Mouse (Mus musculus): ENCODE data around the gene Sh3kbp1. TPM values are rescaled to one million over a fixed set of nuclear protein-coding genes. Genes with fewer than 3 reads are reported as not detected.

Sh3kbp1 gene
- polyA plus RNA-seq, 1 experiment from 2014 or later = 196 TPM

DNA sequence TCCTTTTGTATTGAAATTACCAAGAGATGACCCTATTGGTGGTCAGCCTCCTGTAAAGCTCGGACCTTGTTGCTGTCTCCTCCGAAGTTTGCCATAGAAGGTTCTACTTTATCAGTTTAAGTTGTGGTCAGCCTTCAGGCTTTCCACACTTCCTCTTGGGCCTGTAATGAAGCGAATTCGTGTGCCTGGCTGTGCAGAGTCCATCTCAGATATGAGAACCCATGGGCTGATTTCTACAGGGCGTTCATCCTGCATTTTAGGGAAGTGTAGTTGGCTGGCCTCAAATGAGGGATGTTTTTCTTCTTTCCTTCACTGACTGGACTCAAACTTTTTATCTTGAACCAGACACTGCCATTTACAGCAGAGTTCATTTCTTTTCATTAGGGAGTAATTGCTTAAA, 20.5 kb downstream of the Sh3kbp1 start:
- peaks cover 85% of the 10 kb centered on the region for H3K79me2 ChIP-seq (ENCODE audit: inconsistent target)
- 24% methylated on average over 5 of the region's 5 CpGs for WGBS (ENCODE audit: missing documents)
- peak overlapping the region; percentile 44 for H3K27ac ChIP-seq
- no peak overlapping the region for H3K4me3 ChIP-seq (ENCODE audit: inconsistent target)
- H3K36me3 ChIP-seq (ENCODE audit: inconsistent target) = no peaks in the 10 kb centered on the region

DNA sequence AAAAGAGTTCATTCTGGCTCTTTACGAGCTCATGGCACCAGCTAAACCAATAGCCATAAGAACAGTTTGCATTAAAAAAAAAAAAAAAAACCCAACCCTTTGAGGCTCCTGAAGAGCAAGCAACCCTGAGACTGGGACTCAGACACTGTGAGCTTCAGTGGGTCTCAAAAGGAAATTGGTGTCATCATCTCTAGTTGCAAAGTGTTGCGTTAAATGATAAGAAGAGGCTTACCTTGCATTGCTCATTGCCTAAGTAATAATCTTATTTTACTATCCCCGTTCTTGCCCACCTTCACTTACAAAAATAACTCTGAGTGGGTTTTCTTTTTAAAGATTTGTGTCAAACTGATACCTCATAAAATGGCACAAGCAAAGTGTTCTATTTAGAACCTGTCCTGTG, 21.5 kb downstream of the Sh3kbp1 start:
- Histone ChIP-seq H3K36me3 (ENCODE audit: inconsistent target) (no peaks in the 10 kb centered on the region), H3K27ac (peak overlapping the region; percentile 44), H3K79me2 (ENCODE audit: inconsistent target) (peaks cover 85% of the 10 kb centered on the region), H3K4me3 (ENCODE audit: inconsistent target) (no peak overlapping the region)
- WGBS (ENCODE audit: missing documents) = 77% methylated on average over 3 of the region's 3 CpGs

DNA sequence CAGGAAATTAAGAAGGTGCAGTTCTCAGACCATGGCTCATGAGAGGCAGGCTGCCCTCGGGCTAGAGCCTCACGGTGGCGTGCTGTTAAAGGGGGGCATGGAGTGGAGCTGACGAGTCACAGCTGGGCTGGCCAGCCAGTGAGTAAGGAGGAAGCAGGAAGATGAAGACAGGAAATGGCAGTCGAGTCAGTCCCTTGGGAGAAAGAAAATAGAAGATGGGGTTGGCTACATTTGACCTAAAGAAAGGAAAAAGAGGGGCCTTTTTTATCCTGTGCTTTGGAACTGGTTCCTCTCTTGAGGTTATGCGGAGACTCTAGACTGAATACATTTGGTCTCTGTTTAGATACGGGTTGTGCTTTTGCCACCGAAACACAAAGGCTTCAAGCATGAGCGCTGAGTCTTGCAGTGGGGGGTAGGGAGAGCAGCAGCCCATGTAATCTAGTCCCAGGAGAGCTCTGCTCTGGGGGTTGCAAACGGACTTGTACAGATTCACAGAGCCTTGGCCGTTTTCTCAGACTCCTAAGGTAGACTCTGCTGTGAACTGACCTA, 23.1 kb downstream of the Sh3kbp1 start:
- peaks cover 86% of the 10 kb centered on the region for H3K79me2 ChIP-seq (ENCODE audit: inconsistent target)
- H3K36me3 ChIP-seq (ENCODE audit: inconsistent target) = no peaks in the 10 kb centered on the region
- no peak overlapping the region for H3K4me3 ChIP-seq (ENCODE audit: inconsistent target)
- peak overlapping the region; percentile 35 for H3K27ac ChIP-seq
- 67% methylated on average over 11 of the region's 11 CpGs for WGBS (ENCODE audit: missing documents)

DNA sequence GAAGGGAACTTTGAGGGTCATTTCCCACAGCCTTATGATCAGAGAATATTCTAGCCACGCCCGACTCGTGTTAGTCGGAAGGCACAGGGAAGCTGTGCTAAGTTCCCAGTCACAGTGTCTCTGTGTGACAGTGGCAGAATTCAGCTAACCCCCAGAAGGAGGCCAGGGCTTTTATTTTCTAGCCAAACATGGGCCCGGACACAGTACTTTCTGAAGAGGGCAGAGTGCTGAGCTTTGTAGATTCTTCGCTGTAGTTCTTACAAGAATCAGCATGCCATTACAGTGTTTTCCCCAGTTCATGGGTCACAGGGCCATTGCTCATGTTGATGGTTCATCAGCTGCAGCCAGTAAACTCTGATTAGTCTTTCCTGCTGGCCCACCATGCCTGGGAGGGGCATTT, 23.7 kb downstream of the Sh3kbp1 start:
- peak overlapping the region; percentile 35 for H3K27ac ChIP-seq

DNA sequence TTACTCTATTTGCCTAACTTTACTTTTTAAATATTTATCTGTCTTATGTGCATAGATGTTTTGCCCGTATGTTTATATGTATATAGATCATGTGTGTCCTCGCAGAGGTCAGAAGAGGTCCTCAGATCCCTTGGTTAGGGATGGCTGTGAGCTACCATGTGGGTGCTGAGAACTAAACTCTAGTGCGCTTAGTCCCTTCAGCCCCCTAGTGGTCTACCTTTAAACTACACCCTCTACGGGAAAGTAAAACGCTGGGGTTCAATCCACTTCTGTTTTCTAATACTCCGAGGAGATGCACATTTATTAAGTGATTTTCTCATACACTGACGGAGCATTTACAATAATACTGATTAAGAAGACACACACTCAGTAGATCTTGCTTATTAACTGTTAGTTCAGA, 44.3 kb downstream of the Sh3kbp1 start:
- Histone ChIP-seq H3K27ac (no peak overlapping the region), H3K79me2 (ENCODE audit: inconsistent target) (peaks cover 68% of the 10 kb centered on the region), H3K4me3 (ENCODE audit: inconsistent target) (no peak overlapping the region), H3K36me3 (ENCODE audit: inconsistent target) (no peaks in the 10 kb centered on the region)
- 90% methylated on average over 6 of the region's 7 CpGs for WGBS (ENCODE audit: missing documents)

More for the DNA sequence above, 23.7 kb downstream of the Sh3kbp1 start:
- H3K79me2 ChIP-seq (ENCODE audit: inconsistent target) = peaks cover 90% of the 10 kb centered on the region
- H3K4me3 ChIP-seq (ENCODE audit: inconsistent target) = no peak overlapping the region
- H3K36me3 ChIP-seq (ENCODE audit: inconsistent target) = no peaks in the 10 kb centered on the region
- 80% methylated on average over 5 of the region's 6 CpGs for WGBS (ENCODE audit: missing documents)

DNA sequence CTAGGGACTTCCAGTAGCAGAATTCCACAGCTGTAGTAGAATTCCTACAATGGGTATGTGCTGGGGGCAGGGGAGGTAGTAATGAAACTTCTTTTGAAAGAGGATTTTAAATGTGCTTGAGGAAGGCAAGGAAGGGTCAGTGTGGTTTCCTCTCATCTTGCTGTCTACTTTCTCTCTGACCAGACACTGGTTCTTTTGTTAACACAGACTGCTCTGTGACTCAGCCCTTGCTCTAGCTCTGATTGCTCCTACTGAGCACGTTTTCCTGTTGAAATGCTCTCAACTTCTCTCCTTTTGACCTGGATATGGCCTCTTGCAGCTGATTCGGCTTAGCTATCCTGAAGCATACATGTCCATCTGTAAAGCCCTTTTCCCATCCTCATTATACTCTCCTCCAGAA, 45.4 kb downstream of the Sh3kbp1 start:
- whole genome bisulfite sequencing (ENCODE audit: missing documents) = 30% methylated on average over 2 of the region's 2 CpGs
- Histone ChIP-seq H3K4me3 (ENCODE audit: inconsistent target) (no peak overlapping the region), H3K27ac (no peak overlapping the region), H3K36me3 (ENCODE audit: inconsistent target) (no peaks in the 10 kb centered on the region), H3K79me2 (ENCODE audit: inconsistent target) (peaks cover 79% of the 10 kb centered on the region)

DNA sequence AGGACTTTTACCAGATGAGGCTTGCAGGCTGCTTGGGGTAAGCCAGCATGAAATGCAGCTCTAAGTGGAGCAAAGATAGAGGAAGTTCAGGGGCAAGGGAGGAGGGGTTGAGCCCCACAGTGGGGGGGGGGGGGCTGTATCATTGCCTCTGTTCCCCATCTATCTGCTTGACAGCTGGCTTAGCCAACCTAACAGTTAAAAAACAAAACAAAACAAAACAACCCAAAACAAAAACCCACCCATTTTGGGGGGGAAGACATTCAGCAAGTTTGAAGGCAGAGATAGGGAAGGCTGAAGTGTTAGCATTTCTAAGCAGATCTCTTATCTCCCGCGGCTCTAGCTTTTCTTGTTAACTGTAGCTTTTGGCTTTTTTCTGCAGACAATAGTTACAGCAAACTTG, 49.2 kb downstream of the Sh3kbp1 start:
- H3K27ac ChIP-seq = no peak overlapping the region
- H3K79me2 ChIP-seq (ENCODE audit: inconsistent target) = peaks cover 95% of the 10 kb centered on the region
- WGBS (ENCODE audit: missing documents) = 29% methylated on average over 2 of the region's 2 CpGs
- H3K4me3 ChIP-seq (ENCODE audit: inconsistent target) = no peak overlapping the region
- no peaks in the 10 kb centered on the region for H3K36me3 ChIP-seq (ENCODE audit: inconsistent target)

DNA sequence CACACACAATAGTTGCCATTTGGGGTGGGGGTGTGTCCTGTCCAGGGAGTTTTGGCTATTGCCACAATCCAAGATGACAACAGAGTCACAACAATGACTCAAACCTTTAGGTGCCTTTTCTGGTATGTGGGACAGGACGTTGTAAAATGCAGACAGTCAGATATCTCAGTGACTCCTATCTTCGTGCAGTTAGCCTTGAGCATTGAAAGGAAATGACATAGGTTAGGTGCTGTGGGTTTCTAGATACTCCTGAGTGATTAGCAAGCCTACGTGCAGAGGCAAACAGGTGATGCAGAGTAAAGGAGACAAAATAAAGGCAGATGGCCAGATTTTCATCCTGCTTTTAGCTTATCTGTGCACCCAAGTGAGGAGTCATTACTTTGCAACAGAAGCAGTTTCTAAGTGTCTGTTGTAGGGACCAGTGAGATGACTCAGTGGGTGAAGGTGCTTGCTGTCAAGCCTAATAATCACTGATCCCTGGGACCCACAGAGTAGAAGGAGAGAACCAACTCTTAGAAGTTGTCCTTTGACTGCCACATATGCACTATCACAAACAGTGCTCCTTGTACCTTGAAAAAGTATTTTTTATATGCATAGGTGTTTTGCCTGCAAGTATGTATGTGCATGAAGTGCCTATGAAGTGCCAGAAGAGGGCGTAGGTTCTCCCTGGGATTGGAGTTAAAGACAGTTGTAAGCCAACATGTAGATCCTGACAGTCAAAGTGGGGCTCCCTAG, 50.7 kb downstream of the Sh3kbp1 start:
- Histone ChIP-seq H3K27ac (no peak overlapping the region), H3K79me2 (ENCODE audit: inconsistent target) (peaks cover 95% of the 10 kb centered on the region), H3K36me3 (ENCODE audit: inconsistent target) (no peaks in the 10 kb centered on the region), H3K4me3 (ENCODE audit: inconsistent target) (no peak overlapping the region)
- 58% methylated on average over 3 of the region's 4 CpGs for WGBS (ENCODE audit: missing documents)

DNA sequence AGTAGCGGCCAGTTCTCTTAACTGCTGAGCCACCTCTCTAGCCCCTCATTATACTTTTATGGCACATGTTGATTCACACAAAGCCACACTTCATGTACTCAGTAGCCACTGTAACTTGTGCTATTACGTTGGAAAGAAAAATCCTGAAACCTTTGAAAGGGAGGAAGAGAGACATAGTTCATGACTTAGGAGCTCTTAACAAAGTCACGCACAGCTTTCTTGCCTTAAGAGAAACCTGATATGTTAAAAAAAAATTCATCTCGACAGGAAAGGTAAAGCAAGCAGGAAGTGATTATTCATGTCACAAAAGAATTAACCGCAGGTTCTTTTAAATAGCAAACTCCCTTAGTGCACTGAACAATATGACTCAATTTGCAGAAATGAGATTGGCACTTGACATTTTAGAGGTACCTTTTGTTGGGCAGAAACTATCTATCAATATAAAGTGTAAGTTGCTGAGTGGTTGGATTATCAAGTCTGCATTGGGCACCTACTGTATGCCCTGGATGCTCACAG, 51.3 kb downstream of the Sh3kbp1 start:
- H3K4me3 ChIP-seq (ENCODE audit: inconsistent target) = no peak overlapping the region
- H3K79me2 ChIP-seq (ENCODE audit: inconsistent target) = peaks cover 92% of the 10 kb centered on the region
- 47% methylated on average over 4 of the region's 5 CpGs for WGBS (ENCODE audit: missing documents)
- no peak overlapping the region for H3K27ac ChIP-seq
- H3K36me3 ChIP-seq (ENCODE audit: inconsistent target) = no peaks in the 10 kb centered on the region

DNA sequence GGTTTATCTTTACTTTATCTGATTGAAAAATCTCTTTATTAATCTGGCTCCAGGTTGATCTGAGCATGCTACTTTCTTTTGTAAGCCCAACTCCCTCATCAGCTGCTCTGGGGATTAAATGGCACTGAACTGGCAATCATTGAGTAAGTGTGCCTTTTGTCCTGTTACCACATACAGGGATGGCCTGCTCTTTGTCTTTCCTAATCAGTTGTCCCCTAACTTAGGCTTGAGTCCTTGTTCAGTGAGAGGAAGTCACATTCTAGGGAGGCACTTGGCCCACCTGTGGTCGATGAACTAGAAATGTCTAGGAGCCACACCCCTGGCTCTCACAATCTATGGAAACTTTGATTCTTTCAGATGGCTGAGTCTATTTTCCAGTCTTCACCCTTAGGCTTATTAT, 58.4 kb downstream of the Sh3kbp1 start:
- WGBS (ENCODE audit: missing documents) = 50% methylated on average over 1 of the region's 1 CpGs
- no peak overlapping the region for H3K27ac ChIP-seq
- H3K4me3 ChIP-seq (ENCODE audit: inconsistent target) = no peak overlapping the region
- H3K79me2 ChIP-seq (ENCODE audit: inconsistent target) = peaks cover 56% of the 10 kb centered on the region
- H3K36me3 ChIP-seq (ENCODE audit: inconsistent target) = no peaks in the 10 kb centered on the region

DNA sequence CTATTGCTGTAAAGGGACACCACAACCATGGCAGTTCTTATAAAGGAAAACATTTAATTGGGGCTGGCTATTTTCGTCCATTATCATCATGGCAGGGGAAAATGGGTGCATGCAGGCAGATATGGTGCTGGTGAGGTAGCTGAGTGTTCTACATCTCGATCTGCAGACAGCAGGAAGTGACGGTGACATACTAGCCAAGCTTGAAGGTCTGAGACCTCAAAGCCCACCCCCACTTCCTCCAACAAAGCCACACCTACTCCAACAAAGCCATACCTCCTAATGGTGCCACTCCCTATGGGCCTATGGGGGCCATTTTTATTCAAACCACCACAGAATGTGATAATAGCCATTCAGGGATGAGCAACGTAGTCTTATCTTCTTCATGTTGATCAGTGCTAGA, 59.8 kb downstream of the Sh3kbp1 start:
- Histone ChIP-seq H3K36me3 (ENCODE audit: inconsistent target) (no peaks in the 10 kb centered on the region), H3K79me2 (ENCODE audit: inconsistent target) (peaks cover 50% of the 10 kb centered on the region; the same call in 1 of the 2 replicates), H3K27ac (no peak overlapping the region), H3K4me3 (ENCODE audit: inconsistent target) (no peak overlapping the region)
- 54% methylated on average over 4 of the region's 4 CpGs for WGBS (ENCODE audit: missing documents)

DNA sequence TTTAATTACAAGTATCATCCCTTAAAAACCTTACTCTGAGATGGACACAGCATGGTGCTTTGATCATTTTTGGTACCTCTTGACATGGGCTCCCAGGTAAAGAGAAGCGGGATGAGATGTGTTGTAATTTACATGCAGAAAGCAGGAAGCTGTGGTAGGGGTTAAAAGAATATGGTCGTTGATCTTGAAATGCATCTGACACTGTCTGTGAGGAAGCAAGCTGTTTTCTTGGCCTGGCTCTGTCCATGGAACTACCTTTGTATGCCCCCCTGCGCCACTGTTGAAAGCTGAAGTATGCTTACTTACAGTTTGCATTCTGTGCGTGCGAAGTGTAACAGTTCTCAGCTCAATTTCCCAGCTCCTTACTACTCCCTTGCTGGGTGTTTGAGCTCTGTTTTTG, 61.6 kb downstream of the Sh3kbp1 start:
- 74% methylated on average over 5 of the region's 5 CpGs for WGBS (ENCODE audit: missing documents)
- Histone ChIP-seq H3K27ac (no peak overlapping the region), H3K4me3 (ENCODE audit: inconsistent target) (no peak overlapping the region), H3K79me2 (ENCODE audit: inconsistent target) (peaks cover 48% of the 10 kb centered on the region; the same call in 1 of the 2 replicates), H3K36me3 (ENCODE audit: inconsistent target) (no peaks in the 10 kb centered on the region)

DNA sequence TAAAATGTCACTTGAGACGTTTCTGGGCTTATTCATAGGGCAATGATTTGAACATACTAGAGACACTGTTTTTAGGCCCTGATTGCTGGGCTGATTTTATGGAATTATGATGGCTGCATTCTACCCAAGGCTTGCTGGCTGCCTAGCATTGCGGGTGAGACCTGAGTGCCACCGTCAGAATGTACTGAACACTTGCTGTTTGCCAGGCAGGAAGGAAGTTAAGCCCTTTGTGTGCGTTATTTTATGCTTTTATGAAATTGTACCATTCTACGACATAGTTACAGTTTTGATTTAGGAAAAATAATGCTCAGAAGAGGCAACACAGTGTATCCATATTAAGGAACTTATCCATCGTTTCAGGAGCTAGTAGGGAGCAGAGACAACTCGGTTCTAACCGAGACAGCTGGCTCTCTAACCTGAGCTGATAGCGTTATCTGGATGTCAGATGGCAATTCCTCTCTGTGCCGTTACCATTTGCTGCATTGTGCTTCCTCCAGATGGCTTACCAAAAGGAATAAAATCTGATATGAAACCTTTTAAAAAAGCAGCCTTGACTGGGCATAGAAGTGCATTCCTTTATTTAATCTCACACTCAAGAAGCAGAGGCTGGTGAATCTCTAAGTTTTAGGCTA, 62.8 kb downstream of the Sh3kbp1 start:
- Histone ChIP-seq H3K36me3 (ENCODE audit: inconsistent target) (no peaks in the 10 kb centered on the region), H3K79me2 (ENCODE audit: inconsistent target) (peaks cover 52% of the 10 kb centered on the region; the same call in 1 of the 2 replicates), H3K27ac (no peak overlapping the region), H3K4me3 (ENCODE audit: inconsistent target) (no peak overlapping the region)
- 53% methylated on average over 9 of the region's 10 CpGs for WGBS (ENCODE audit: missing documents)

DNA sequence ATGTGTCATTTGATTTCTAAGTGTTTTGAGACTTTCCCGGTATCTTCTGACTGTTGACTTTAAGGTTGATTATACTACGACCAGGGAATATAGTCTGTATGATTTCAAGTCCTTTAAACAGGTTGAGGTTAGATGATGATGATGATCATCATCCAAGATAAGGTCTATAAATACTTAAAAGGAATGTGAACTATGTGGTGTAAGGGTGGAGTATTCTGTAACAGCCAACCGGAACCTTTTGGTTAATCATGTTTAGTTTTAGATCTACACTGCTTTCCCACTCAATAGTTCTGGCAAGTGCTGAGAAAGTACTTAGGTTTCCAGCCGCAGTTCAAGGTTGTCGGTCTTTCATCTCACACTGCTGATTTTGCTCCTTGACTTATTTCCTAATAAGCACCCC, 66.1 kb downstream of the Sh3kbp1 start:
- Histone ChIP-seq H3K36me3 (ENCODE audit: inconsistent target) (no peaks in the 10 kb centered on the region), H3K27ac (no peak overlapping the region), H3K4me3 (ENCODE audit: inconsistent target) (no peak overlapping the region), H3K79me2 (ENCODE audit: inconsistent target) (peaks cover 56% of the 10 kb centered on the region; the same call in 1 of the 2 replicates)
- WGBS (ENCODE audit: missing documents) = 96% methylated on average over 5 of the region's 5 CpGs

DNA sequence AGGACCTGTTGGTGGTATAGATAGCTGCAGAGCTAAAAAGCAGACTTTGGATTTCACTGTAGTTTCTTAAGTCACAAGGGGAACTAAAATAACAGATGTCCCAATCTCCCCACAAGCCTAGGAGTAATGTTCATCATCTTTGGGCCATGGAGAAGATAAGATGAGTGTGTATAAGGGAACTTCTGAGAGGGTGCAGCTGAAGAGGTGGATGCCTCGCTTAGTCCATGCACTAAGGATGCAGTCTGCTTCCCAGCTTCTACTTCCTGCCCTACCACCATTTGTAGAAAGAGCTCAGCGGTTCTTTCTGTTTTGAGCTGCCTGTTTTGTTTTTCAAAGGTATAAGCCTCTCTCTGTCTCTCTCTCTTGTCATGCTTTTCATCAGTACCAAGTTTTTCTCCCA, 69.5 kb downstream of the Sh3kbp1 start:
- no peak overlapping the region for H3K27ac ChIP-seq
- no peaks in the 10 kb centered on the region for H3K36me3 ChIP-seq (ENCODE audit: inconsistent target)
- 13% methylated on average over 2 of the region's 2 CpGs for WGBS (ENCODE audit: missing documents)

More for the DNA sequence above, 69.5 kb downstream of the Sh3kbp1 start:
- Histone ChIP-seq H3K79me2 (ENCODE audit: inconsistent target) (peaks cover 60% of the 10 kb centered on the region; the same call in 1 of the 2 replicates), H3K4me3 (ENCODE audit: inconsistent target) (no peak overlapping the region)

All from macrophage (primary cell).